Mouse (Mus musculus) lung, adult 2 months (tissue): Measurements from ENCODE around the gene Popdc2.

Experiments used
- CTCF ChIP-seq: fragments of 200-500 bp; IDR thresholded peaks from 2 replicates; pipeline ENCODE4 v1.5.1; 2011; ENCODE audit warnings: mild to moderate bottlenecking, low read length, control low read depth; ENCODE audit not compliant: insufficient read depth
- POLR2A ChIP-seq: fragments of 200-500 bp; IDR thresholded peaks from 2 replicates; pipeline ENCODE4 v1.6.1; 2011; ENCODE audit warnings: low read depth, mild to moderate bottlenecking, control low read depth, low read length, borderline replicate concordance; ENCODE audit errors: extremely low read depth

DNA sequence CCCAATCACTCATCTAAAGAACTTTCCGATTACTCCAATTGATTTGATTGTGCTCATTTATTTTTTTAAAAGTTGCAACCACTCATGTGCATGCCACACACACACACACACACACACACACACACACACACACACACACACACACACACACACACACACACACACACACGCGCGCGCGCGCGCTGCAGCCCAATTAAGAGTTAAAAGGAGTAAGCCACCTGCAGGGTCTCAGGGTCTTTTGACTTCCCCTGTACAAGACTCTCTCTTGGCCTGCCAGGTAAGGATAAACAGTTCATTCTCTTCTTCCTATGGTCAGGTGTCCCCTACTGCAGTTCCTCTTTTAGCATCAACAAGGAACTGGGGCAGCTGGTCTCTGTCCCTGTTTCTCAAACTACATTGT, 46.4 kb downstream of the Popdc2 start:
- TF ChIP-seq CTCF: no peak
- no peak for TF ChIP-seq POLR2A
